Mouse (Mus musculus): ENCODE data around the gene Pde11a. TPM values are rescaled to one million over a fixed set of nuclear protein-coding genes. Genes with fewer than 3 reads are reported as not detected.

Pde11a gene
- total RNA-seq, 1 experiment = 0.27 TPM

GRCm38 (mm10) chr2:76047740-76048139, 290.8 kb downstream of the Pde11a start:
- TF ChIP-seq CHD2 (IDR thresholded peaks at IDR 0.05; ENCODE audit: low read depth, low read length) (no peak), HCFC1 (IDR thresholded peaks at IDR 0.05; ENCODE audit: borderline replicate concordance, insufficient read depth, low read length) (no peak), ZNF384 (IDR thresholded peaks at IDR 0.05; ENCODE audit: low read depth, low read length) (no peak), ZC3H11A (IDR thresholded peaks at IDR 0.05; ENCODE audit: borderline replicate concordance, low read depth, low read length) (no peak), MAFK (IDR thresholded peaks at IDR 0.05; ENCODE audit: insufficient read depth, low read depth, low read length) (no peak)
- no peak overlapping the region for H3K4me3 ChIP-seq (ENCODE audit: insufficient read depth in 1 of 2, low read depth in 1 of 2, low read length in 2 of 2, poor library complexity in 1 of 2, severe bottlenecking in 1 of 2)
- no peaks in the 10 kb centered on the region for H3K9me3 ChIP-seq (ENCODE audit: control insufficient read depth, insufficient read depth, low read depth, low read length)
- no peak overlapping the region for H3K9ac ChIP-seq (ENCODE audit: insufficient read depth, low read depth, low read length, poor library complexity, severe bottlenecking)
- DNase-seq (ENCODE audit: low read depth, low spot score) = no peak
- in situ Hi-C loops (cut with MboI; ENCODE audit: low sequenced_read_pairs in 2 of 2, unreplicated experiment in 2 of 2) = no loop called here
- H3K27ac ChIP-seq (ENCODE audit: insufficient read depth, low read depth, low read length, poor library complexity, severe bottlenecking) = no peak overlapping the region
- 0 out of 4 replicates have a peak, but pooled peaks cover 0 to 3% of the 10 kb centered on the region in 2 experiments for H3K4me1 ChIP-seq (ENCODE audit: control insufficient read depth in 2 of 2, insufficient read depth in 2 of 2, low read length in 2 of 2, poor library complexity in 1 of 2)
- no peaks in the 10 kb centered on the region for H3K36me3 ChIP-seq (ENCODE audit: control insufficient read depth, insufficient read depth, low read length, poor library complexity, severe bottlenecking)

GRCm38 (mm10) chr2:76042210-76042609, 296.4 kb downstream of the Pde11a start:
- no peaks in the 10 kb centered on the region for H3K9me3 ChIP-seq (ENCODE audit: control insufficient read depth, insufficient read depth, low read depth, low read length)
- no peaks in the 10 kb centered on the region for H3K36me3 ChIP-seq (ENCODE audit: control insufficient read depth, insufficient read depth, low read length, poor library complexity, severe bottlenecking)
- in situ Hi-C loops (cut with MboI; ENCODE audit: low sequenced_read_pairs in 2 of 2, unreplicated experiment in 2 of 2) = no loop called here
- no peaks in the 10 kb centered on the region for H3K4me1 ChIP-seq (ENCODE audit: control insufficient read depth in 2 of 2, insufficient read depth in 2 of 2, low read length in 2 of 2, poor library complexity in 1 of 2)
- no peak for DNase-seq (ENCODE audit: low read depth, low spot score)
- H3K9ac ChIP-seq (ENCODE audit: insufficient read depth, low read depth, low read length, poor library complexity, severe bottlenecking) = no peak overlapping the region
- H3K27ac ChIP-seq (ENCODE audit: insufficient read depth, low read depth, low read length, poor library complexity, severe bottlenecking) = no peak overlapping the region
- TF ChIP-seq CHD2 (IDR thresholded peaks at IDR 0.05; ENCODE audit: low read depth, low read length) (no peak), HCFC1 (IDR thresholded peaks at IDR 0.05; ENCODE audit: borderline replicate concordance, insufficient read depth, low read length) (no peak), ZNF384 (IDR thresholded peaks at IDR 0.05; ENCODE audit: low read depth, low read length) (no peak), ZC3H11A (IDR thresholded peaks at IDR 0.05; ENCODE audit: borderline replicate concordance, low read depth, low read length) (no peak), MAFK (IDR thresholded peaks at IDR 0.05; ENCODE audit: insufficient read depth, low read depth, low read length) (no peak)
- H3K4me3 ChIP-seq (ENCODE audit: insufficient read depth in 1 of 2, low read depth in 1 of 2, low read length in 2 of 2, poor library complexity in 1 of 2, severe bottlenecking in 1 of 2) = no peak overlapping the region

DNA sequence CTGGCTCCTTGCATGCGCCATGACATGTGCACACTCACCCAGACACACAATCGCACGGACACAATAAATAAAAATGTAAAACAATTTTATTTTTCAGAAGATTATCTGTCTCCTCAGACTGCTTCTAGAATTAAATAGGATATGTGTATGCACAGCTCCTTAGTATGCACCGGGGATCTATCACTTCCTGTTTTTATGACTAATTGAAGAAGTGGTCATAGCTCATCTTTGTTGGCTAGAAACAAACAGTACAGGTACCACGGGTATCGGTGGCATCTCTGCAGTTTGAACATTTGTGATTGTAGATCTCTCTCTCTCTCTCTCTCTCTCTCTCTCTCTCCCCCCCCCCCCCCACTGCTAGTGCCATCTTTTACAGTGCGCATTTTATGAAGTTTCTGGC, 298.5 kb downstream of the Pde11a start:
- Histone ChIP-seq H3K27ac (ENCODE audit: insufficient read depth, low read depth, low read length, poor library complexity, severe bottlenecking) (no peak overlapping the region), H3K9me3 (ENCODE audit: control insufficient read depth, insufficient read depth, low read depth, low read length) (no peaks in the 10 kb centered on the region), H3K36me3 (ENCODE audit: control insufficient read depth, insufficient read depth, low read length, poor library complexity, severe bottlenecking) (no peaks in the 10 kb centered on the region), H3K9ac (ENCODE audit: insufficient read depth, low read depth, low read length, poor library complexity, severe bottlenecking) (no peak overlapping the region), H3K4me3 (ENCODE audit: insufficient read depth in 1 of 2, low read depth in 1 of 2, low read length in 2 of 2, poor library complexity in 1 of 2, severe bottlenecking in 1 of 2) (no peak overlapping the region), H3K4me1 (ENCODE audit: control insufficient read depth in 2 of 2, insufficient read depth in 2 of 2, low read length in 2 of 2, poor library complexity in 1 of 2) (no peaks in the 10 kb centered on the region)
- DNase-seq (ENCODE audit: low read depth, low spot score) = no peak
- in situ Hi-C loops (cut with MboI; ENCODE audit: low sequenced_read_pairs in 2 of 2, unreplicated experiment in 2 of 2) = no loop called here
- TF ChIP-seq MAFK (IDR thresholded peaks at IDR 0.05; ENCODE audit: insufficient read depth, low read depth, low read length) (no peak), ZC3H11A (IDR thresholded peaks at IDR 0.05; ENCODE audit: borderline replicate concordance, low read depth, low read length) (no peak), HCFC1 (IDR thresholded peaks at IDR 0.05; ENCODE audit: borderline replicate concordance, insufficient read depth, low read length) (no peak), ZNF384 (IDR thresholded peaks at IDR 0.05; ENCODE audit: low read depth, low read length) (no peak), CHD2 (IDR thresholded peaks at IDR 0.05; ENCODE audit: low read depth, low read length) (no peak)

GRCm38 (mm10) chr2:76030080-76030479, 308.5 kb downstream of the Pde11a start:
- DNase-seq (ENCODE audit: low read depth, low spot score) = no peak

More at GRCm38 (mm10) chr2:76030080-76030479, 308.5 kb downstream of the Pde11a start:
- H3K4me3 ChIP-seq (ENCODE audit: insufficient read depth in 1 of 2, low read depth in 1 of 2, low read length in 2 of 2, poor library complexity in 1 of 2, severe bottlenecking in 1 of 2) = no peak overlapping the region
- H3K4me1 ChIP-seq (ENCODE audit: control insufficient read depth in 2 of 2, insufficient read depth in 2 of 2, low read length in 2 of 2, poor library complexity in 1 of 2) = peaks cover 3 to 8% of the 10 kb centered on the region in 2 experiments; a peak in 1 of 4 replicates
- H3K36me3 ChIP-seq (ENCODE audit: control insufficient read depth, insufficient read depth, low read length, poor library complexity, severe bottlenecking) = no peaks in the 10 kb centered on the region
- in situ Hi-C loops (cut with MboI; ENCODE audit: low sequenced_read_pairs in 2 of 2, unreplicated experiment in 2 of 2) = no loop called here
- H3K27ac ChIP-seq (ENCODE audit: insufficient read depth, low read depth, low read length, poor library complexity, severe bottlenecking) = no peak overlapping the region
- no peaks in the 10 kb centered on the region for H3K9me3 ChIP-seq (ENCODE audit: control insufficient read depth, insufficient read depth, low read depth, low read length)
- no peak overlapping the region for H3K9ac ChIP-seq (ENCODE audit: insufficient read depth, low read depth, low read length, poor library complexity, severe bottlenecking)
- TF ChIP-seq MAFK (IDR thresholded peaks at IDR 0.05; ENCODE audit: insufficient read depth, low read depth, low read length) = no peak
